Mouse (Mus musculus): ENCODE results near the gene Pth2. TPM values are rescaled to one million over a fixed set of nuclear protein-coding genes. Genes with fewer than 3 reads are reported as not detected.
A peak's percentile ranks its signal among the peaks of the same experiment; 100 is the strongest.

Gene Pth2
- polyA plus RNA-seq, 2 experiments: not detected

DNA sequence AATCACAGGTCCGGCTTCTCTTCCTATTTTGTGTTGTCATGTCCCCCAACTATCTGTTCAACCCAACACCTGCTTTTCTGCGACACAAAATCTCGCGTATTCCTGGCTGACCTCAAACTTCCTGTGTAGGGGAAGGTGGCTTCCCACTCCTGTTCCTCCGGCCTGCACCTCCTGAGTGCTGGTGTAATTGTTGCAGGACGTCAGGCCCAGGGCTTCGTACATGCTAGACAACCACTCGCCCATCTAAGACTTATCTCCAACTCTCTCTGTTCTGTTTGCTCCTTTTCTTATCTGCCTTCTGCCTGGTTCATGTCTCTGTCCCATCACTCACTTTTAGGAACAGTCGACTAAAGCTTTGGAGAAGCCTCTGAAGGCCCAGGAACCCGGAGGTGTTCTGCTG lies 30.3 kb downstream of the Pth2 start:
- no peaks in the 10 kb centered on the region for H3K9me3 ChIP-seq (ENCODE audit: control insufficient read depth, low read length)
- ATAC-seq (ENCODE audit: low FRiP score, low read depth) (no peak), DNase-seq (ENCODE audit: low spot score) (no peak)
- WGBS: 66% methylated on average over 10 of the region's 10 CpGs
- TF ChIP-seq POLR2A (IDR thresholded peaks at IDR 0.05; ENCODE audit: borderline replicate concordance, extremely low read depth, insufficient read depth, insufficient read length): no peak
- H3K4me3 ChIP-seq (replicated peaks; ENCODE audit: low read length): no peak overlapping the region
- H3K36me3 ChIP-seq (ENCODE audit: control insufficient read depth, insufficient read depth, low read length): no peaks in the 10 kb centered on the region
- 0 out of 2 replicates have a peak, but pooled peaks cover 9% of the 10 kb centered on the region for H3K4me1 ChIP-seq (ENCODE audit: control insufficient read depth, insufficient read depth, low read length)
- H3K27ac ChIP-seq (replicated peaks; ENCODE audit: low read depth, low read length): no peak overlapping the region
- no peak overlapping the region for H3K9ac ChIP-seq (ENCODE audit: low read depth, low read length, severe bottlenecking)
- H3K27me3 ChIP-seq (ENCODE audit: control insufficient read depth, insufficient read depth, low read length): peaks cover 13% of the 10 kb centered on the region
- H3K4me2 ChIP-seq (replicated peaks; ENCODE audit: low read depth, low read length, severe bottlenecking): no peak overlapping the region

DNA sequence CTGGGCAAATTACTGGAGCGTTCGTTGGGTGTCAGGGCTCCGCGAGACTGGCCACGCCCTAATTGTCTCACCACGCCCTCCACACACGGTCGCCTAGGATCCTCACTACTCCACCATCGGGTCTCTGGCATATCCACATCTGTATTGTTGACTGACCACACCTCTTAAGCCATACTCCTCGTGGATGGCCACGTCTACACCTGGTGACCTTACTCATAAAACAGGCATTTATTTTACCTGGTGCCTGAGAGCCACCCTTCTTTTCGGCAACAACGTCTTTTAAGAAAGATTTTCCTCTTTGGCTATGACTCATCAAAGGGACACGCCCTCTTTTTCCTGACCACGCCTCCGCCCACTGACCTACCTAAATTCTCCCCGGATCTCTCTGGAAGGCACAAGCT lies 31.1 kb downstream of the Pth2 start, which contains the start of gene Dkkl1:
Gene Dkkl1, minus strand, starts transcription at position 297 of the 401 bp plus-strand sequence.
- H3K27me3 ChIP-seq (ENCODE audit: control insufficient read depth, insufficient read depth, low read length): peaks cover 13% of the 10 kb centered on the region
- H3K9me3 ChIP-seq (ENCODE audit: control insufficient read depth, low read length): no peaks in the 10 kb centered on the region
- H3K4me1 ChIP-seq (ENCODE audit: control insufficient read depth, insufficient read depth, low read length): peaks cover 11% of the 10 kb centered on the region; the same call in 1 of the 2 replicates
- H3K36me3 ChIP-seq (ENCODE audit: control insufficient read depth, insufficient read depth, low read length): no peaks in the 10 kb centered on the region
- ATAC-seq (ENCODE audit: low FRiP score, low read depth): no peak
- no peak for TF ChIP-seq POLR2A (IDR thresholded peaks at IDR 0.05; ENCODE audit: borderline replicate concordance, extremely low read depth, insufficient read depth, insufficient read length)
- WGBS: 4% methylated on average over 17 of the region's 17 CpGs
- H3K9ac ChIP-seq (ENCODE audit: low read depth, low read length, severe bottlenecking): no peak within 1 kb of the TSS
- peak within 1 kb of the TSS; percentile 34 for H3K4me2 ChIP-seq (replicated peaks; ENCODE audit: low read depth, low read length, severe bottlenecking)
- no peak within 1 kb of the TSS for H3K27ac ChIP-seq (replicated peaks; ENCODE audit: low read depth, low read length)
- DNase-seq (ENCODE audit: low spot score): no peak
- H3K4me3 ChIP-seq (replicated peaks; ENCODE audit: low read length): 0 out of 2 replicates have a peak within 1 kb of the TSS, but pooled peaks have one; percentile 8

DNA sequence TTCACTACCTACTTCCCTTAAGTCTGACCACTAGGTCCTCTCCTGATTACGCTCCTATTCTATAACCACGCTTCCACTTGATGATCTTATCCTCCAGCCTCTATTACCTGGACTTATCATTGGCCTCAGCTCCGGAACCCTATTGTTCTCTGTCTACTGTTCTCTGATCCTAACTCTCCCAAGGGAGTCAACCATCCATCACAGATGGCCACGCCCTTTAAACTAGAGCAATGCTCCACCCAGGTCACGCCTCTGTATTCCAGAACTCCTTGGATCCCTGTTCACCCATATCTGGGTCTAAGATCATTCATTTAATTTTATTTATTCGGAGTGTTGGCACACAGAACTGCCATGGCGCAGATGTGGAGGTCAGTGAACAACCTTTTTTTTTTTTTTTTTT lies 31.6 kb downstream of the Pth2 start:
- Histone ChIP-seq H3K4me3 (replicated peaks; ENCODE audit: low read length) (no peak overlapping the region), H3K9me3 (ENCODE audit: control insufficient read depth, low read length) (no peaks in the 10 kb centered on the region), H3K9ac (ENCODE audit: low read depth, low read length, severe bottlenecking) (no peak overlapping the region), H3K4me2 (replicated peaks; ENCODE audit: low read depth, low read length, severe bottlenecking) (no peak overlapping the region), H3K36me3 (ENCODE audit: control insufficient read depth, insufficient read depth, low read length) (no peaks in the 10 kb centered on the region), H3K27ac (replicated peaks; ENCODE audit: low read depth, low read length) (no peak overlapping the region), H3K27me3 (ENCODE audit: control insufficient read depth, insufficient read depth, low read length) (peaks cover 13% of the 10 kb centered on the region), H3K4me1 (ENCODE audit: control insufficient read depth, insufficient read depth, low read length) (peaks cover 16% of the 10 kb centered on the region; the same call in 1 of the 2 replicates)
- no peak for TF ChIP-seq POLR2A (IDR thresholded peaks at IDR 0.05; ENCODE audit: borderline replicate concordance, extremely low read depth, insufficient read depth, insufficient read length)
- no peak for DNase-seq (ENCODE audit: low spot score)
- ATAC-seq (ENCODE audit: low FRiP score, low read depth): no peak
- WGBS: 71% methylated on average over 7 of the region's 7 CpGs

GRCm38 (mm10) chr7:45213708-45214107 lies 32.9 kb downstream of the Pth2 start:
- WGBS: 55% methylated on average over 5 of the region's 5 CpGs
- TF ChIP-seq POLR2A (IDR thresholded peaks at IDR 0.05; ENCODE audit: borderline replicate concordance, extremely low read depth, insufficient read depth, insufficient read length): no peak
- Histone ChIP-seq H3K4me2 (replicated peaks; ENCODE audit: low read depth, low read length, severe bottlenecking) (no peak overlapping the region), H3K27me3 (ENCODE audit: control insufficient read depth, insufficient read depth, low read length) (peaks cover 13% of the 10 kb centered on the region), H3K9ac (ENCODE audit: low read depth, low read length, severe bottlenecking) (no peak overlapping the region), H3K27ac (replicated peaks; ENCODE audit: low read depth, low read length) (no peak overlapping the region), H3K36me3 (ENCODE audit: control insufficient read depth, insufficient read depth, low read length) (peaks cover 11% of the 10 kb centered on the region), H3K4me1 (ENCODE audit: control insufficient read depth, insufficient read depth, low read length) (peaks cover 20% of the 10 kb centered on the region; the same call in 1 of the 2 replicates), H3K9me3 (ENCODE audit: control insufficient read depth, low read length) (no peaks in the 10 kb centered on the region), H3K4me3 (replicated peaks; ENCODE audit: low read length) (no peak overlapping the region)
- no peak for ATAC-seq (ENCODE audit: low FRiP score, low read depth)
- DNase-seq (ENCODE audit: low spot score): no peak

DNA sequence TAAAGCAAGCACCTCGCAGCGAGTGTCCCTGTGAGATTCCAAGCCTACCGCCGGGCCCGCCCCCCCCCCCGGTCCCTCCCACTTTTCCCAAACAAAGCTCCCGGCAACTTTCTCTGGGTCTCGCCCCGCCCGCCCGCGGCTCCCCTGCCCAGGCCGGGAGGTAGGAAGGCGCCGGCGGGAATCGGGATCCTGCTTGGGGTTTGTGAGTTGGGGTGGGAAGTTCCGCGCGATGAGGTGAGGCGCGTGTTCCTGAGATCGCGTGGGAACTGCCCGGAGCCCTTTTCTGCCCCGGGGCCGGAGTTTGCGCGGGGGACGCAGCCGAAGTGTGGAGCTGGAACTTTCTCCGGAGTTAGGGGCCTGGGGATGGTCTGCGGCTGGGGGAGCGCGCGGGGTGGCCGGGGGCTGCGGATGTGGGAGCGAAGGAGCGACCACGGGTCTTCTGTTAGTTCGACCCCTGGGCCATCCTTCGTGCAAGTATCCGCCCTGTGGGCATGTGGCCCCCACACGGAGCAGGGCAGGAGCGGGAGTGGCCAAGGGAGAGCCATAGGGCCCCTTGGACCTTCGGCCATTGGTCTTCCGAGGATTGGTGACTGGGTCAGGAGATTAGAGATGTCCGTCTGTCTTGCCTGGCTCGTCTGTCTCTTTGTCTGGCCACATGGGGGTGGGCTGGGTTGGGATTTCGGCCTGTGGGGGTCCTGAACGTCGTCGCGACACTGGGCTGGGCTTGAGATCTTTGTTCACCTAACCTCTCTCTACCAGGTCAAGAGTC lies 35.1 kb downstream of the Pth2 start, which contains the start of gene Tead2:
Gene Tead2, plus strand, starts transcription at position 81 of the 769 bp plus-strand sequence.
- H3K36me3 ChIP-seq (ENCODE audit: control insufficient read depth, insufficient read depth, low read length): peaks cover 32% of the 10 kb centered on the region
- peak; percentile 92 for TF ChIP-seq POLR2A (IDR thresholded peaks at IDR 0.05; ENCODE audit: borderline replicate concordance, extremely low read depth, insufficient read depth, insufficient read length)
- H3K4me1 ChIP-seq (ENCODE audit: control insufficient read depth, insufficient read depth, low read length): peaks cover 23% of the 10 kb centered on the region; the same call in 1 of the 2 replicates
- H3K4me2 ChIP-seq (replicated peaks; ENCODE audit: low read depth, low read length, severe bottlenecking): peak within 1 kb of the TSS; percentile 80
- peak within 1 kb of the TSS; percentile 94 for H3K4me3 ChIP-seq (replicated peaks; ENCODE audit: low read length)
- peak within 1 kb of the TSS; percentile 99 for H3K27ac ChIP-seq (replicated peaks; ENCODE audit: low read depth, low read length)
- H3K27me3 ChIP-seq (ENCODE audit: control insufficient read depth, insufficient read depth, low read length): peaks cover 13% of the 10 kb centered on the region
- 1% methylated on average over 49 of the region's 55 CpGs for WGBS
- ATAC-seq (ENCODE audit: low FRiP score, low read depth) (peak; percentile 66), DNase-seq (ENCODE audit: low spot score) (peak; percentile 70)
- H3K9me3 ChIP-seq (ENCODE audit: control insufficient read depth, low read length): no peaks in the 10 kb centered on the region
- peak within 1 kb of the TSS; percentile 99 for H3K9ac ChIP-seq (ENCODE audit: low read depth, low read length, severe bottlenecking)

Measured in limb, embryonic 14.5 days (tissue).